Mouse (Mus musculus): ENCODE data around the gene Sirt3.

GRCm38 (mm10) chr7:140839556-140839955 is 42.6 kb downstream of the Sirt3 start:
- TF ChIP-seq CTCF (IDR thresholded peaks at IDR 0.05; ENCODE audit: low read depth, low read length) (no peak), POLR2A (IDR thresholded peaks at IDR 0.05; ENCODE audit: borderline replicate concordance, low read depth, low read length) (no peak)
